Mouse (Mus musculus) forebrain, postnatal 0 days (tissue): ENCODE measurements around the gene Lrrc15. TPM values are rescaled to one million over a fixed set of nuclear protein-coding genes. Genes with fewer than 3 reads are reported as not detected.

Source experiments
- ATAC-seq: fragments of 200-750 bp; cut with Nextera tagmentation; 2 replicates; pipeline ENCODE4 v1.8.0; 2017; ENCODE audit warnings: mild to moderate bottlenecking, moderate library complexity
- DNase-seq: peaks from one replicate; pipeline ENCODE4 v3.0.0-alpha.2; 2015
- H3K27ac ChIP-seq: fragments of 300-500 bp; sonication (generic); 2 replicates; pipeline ENCODE4 v1.5.1; 2014; ENCODE audit warnings: low read depth, mild to moderate bottlenecking, antibody characterized with exemption, low read length, moderate library complexity, mixed read lengths
- H3K27me3 ChIP-seq: fragments of 300-500 bp; sonication (generic); 2 replicates; pipeline ENCODE4 v1.6.1; 2014; ENCODE audit warnings: mild to moderate bottlenecking, low read length, mixed read lengths; ENCODE audit not compliant: insufficient read depth
- H3K36me3 ChIP-seq: fragments of 300-500 bp; sonication (generic); 2 replicates; pipeline ENCODE4 v1.6.1; 2014; ENCODE audit warnings: mild to moderate bottlenecking, moderate library complexity; ENCODE audit not compliant: insufficient read depth
- H3K4me1 ChIP-seq: fragments of 300-500 bp; sonication (generic); 2 replicates; pipeline ENCODE4 v1.6.1; 2014; ENCODE audit warnings: antibody characterized with exemption; ENCODE audit not compliant: insufficient read depth
- H3K4me2 ChIP-seq: fragments of 300-500 bp; sonication (generic); 2 replicates; pipeline ENCODE4 v1.6.1; 2014; ENCODE audit warnings: low read depth, mild to moderate bottlenecking, moderate library complexity
- H3K4me3 ChIP-seq: fragments of 300-500 bp; sonication (generic); 2 replicates; pipeline ENCODE4 v1.5.1; 2014; ENCODE audit warnings: low read depth, low read length, mixed read lengths
- H3K9ac ChIP-seq: fragments of 300-500 bp; sonication (generic); 2 replicates; pipeline ENCODE4 v1.6.1; 2014; ENCODE audit warnings: mild to moderate bottlenecking
- H3K9me3 ChIP-seq: fragments of 300-500 bp; sonication (generic); 2 replicates; pipeline ENCODE4 v1.6.1; 2016; ENCODE audit warnings: low read length
- CTCF ChIP-seq: sonication (generic); IDR thresholded peaks from 2 replicates; pipeline ENCODE4 v1.5.1; 2016; ENCODE audit warnings: antibody characterized with exemption, control low read depth, low read depth
- WGBS: fragments of 180-500 bp; shearing (Covaris S2); extraction: QIAGEN DNeasy Blood & Tissue Kit; methylation state at CpG from one replicate; pipeline ENCODE4 v1.1.7; 2014; 5-methylcytosine and 5-hydroxymethylcytosine counted together
- polyA plus RNA-seq: library from polyadenylated mRNA; unstranded; fragments of >200 nt; fragmentation: Nextera tagmentation; extraction: Ambion mirVana; gene quantifications from 2 replicates; pipeline ENCODE4 v1.2.1, GENCODE M21; 2015
- total RNA-seq: library from RNA; depleted of rRNA; stranded (reverse); fragments of >200 nt; gene quantifications from 2 replicates; pipeline ENCODE4 v1.2.3, GENCODE M21; 2014

Lrrc15 gene
- total and polyA plus RNA-seq, 2 experiments from 2014 or later = 0.12 to 0.48 TPM

GRCm38 (mm10) chr16:30257718-30258117 lies 25.3 kb downstream of the Lrrc15 start:
- Histone ChIP-seq H3K9ac (no peak overlapping the region), H3K27ac (no peak overlapping the region), H3K4me1 (no peaks in the 10 kb centered on the region), H3K4me3 (no peak overlapping the region), H3K27me3 (no peaks in the 10 kb centered on the region), H3K36me3 (no peaks in the 10 kb centered on the region), H3K9me3 (no peaks in the 10 kb centered on the region), H3K4me2 (no peak overlapping the region)
- ATAC-seq = no peak
- TF ChIP-seq CTCF = no peak
- DNase-seq = no peak
- WGBS = 82% methylated on average over 9 of the region's 9 CpGs

GRCm38 (mm10) chr16:30255061-30255460 lies 28.0 kb downstream of the Lrrc15 start:
- 65% methylated on average over 7 of the region's 7 CpGs for WGBS
- ATAC-seq (no peak), DNase-seq (no peak)
- H3K27me3 ChIP-seq = no peaks in the 10 kb centered on the region; the same call in 1 of the 2 replicates
- H3K4me2 ChIP-seq = no peak overlapping the region
- TF ChIP-seq CTCF = no peak
- 0 out of 2 replicates have a peak, but pooled peaks cover 6% of the 10 kb centered on the region for H3K4me1 ChIP-seq
- no peak overlapping the region for H3K4me3 ChIP-seq
- no peak overlapping the region for H3K27ac ChIP-seq
- H3K36me3 ChIP-seq = no peaks in the 10 kb centered on the region
- no peak overlapping the region for H3K9ac ChIP-seq
- H3K9me3 ChIP-seq = no peaks in the 10 kb centered on the region

GRCm38 (mm10) chr16:30253900-30254299 lies 29.2 kb downstream of the Lrrc15 start:
- Histone ChIP-seq H3K4me3 (no peak overlapping the region), H3K27ac (no peak overlapping the region), H3K4me2 (no peak overlapping the region), H3K9ac (no peak overlapping the region), H3K36me3 (no peaks in the 10 kb centered on the region), H3K4me1 (0 out of 2 replicates have a peak, but pooled peaks cover 6% of the 10 kb centered on the region), H3K9me3 (no peaks in the 10 kb centered on the region), H3K27me3 (no peaks in the 10 kb centered on the region; the same call in 1 of the 2 replicates)
- WGBS = 79% methylated on average over 9 of the region's 9 CpGs
- ATAC-seq (no peak), DNase-seq (no peak)
- no peak for TF ChIP-seq CTCF

- H3K4me3 ChIP-seq = no peak overlapping the region
- 82% methylated on average over 4 of the region's 4 CpGs for WGBS
- H3K27ac ChIP-seq = no peak overlapping the region
- H3K4me1 ChIP-seq = 0 out of 2 replicates have a peak, but pooled peaks cover 6% of the 10 kb centered on the region
- H3K36me3 ChIP-seq = no peaks in the 10 kb centered on the region
- H3K9ac ChIP-seq = no peak overlapping the region
- no peaks in the 10 kb centered on the region; the same call in 1 of the 2 replicates for H3K27me3 ChIP-seq
- no peak for ATAC-seq
- no peak overlapping the region for H3K4me2 ChIP-seq
- DNase-seq = no peak
- no peak for TF ChIP-seq CTCF
- H3K9me3 ChIP-seq = no peaks in the 10 kb centered on the region
Measured at GRCm38 (mm10) chr16:30253374-30253773, 29.7 kb downstream of the Lrrc15 start.

GRCm38 (mm10) chr16:30252003-30252418 lies 31.0 kb downstream of the Lrrc15 start:
- peak overlapping the region; percentile 39 for H3K4me2 ChIP-seq
- ATAC-seq (peak; percentile 71), DNase-seq (peak; percentile 81)
- no peak overlapping the region for H3K9ac ChIP-seq
- H3K4me1 ChIP-seq = 0 out of 2 replicates have a peak, but pooled peaks cover 6% of the 10 kb centered on the region
- H3K27me3 ChIP-seq = no peaks in the 10 kb centered on the region; the same call in 1 of the 2 replicates
- H3K36me3 ChIP-seq = no peaks in the 10 kb centered on the region
- H3K27ac ChIP-seq = no peak overlapping the region
- peak; percentile 98 for TF ChIP-seq CTCF
- 0 out of 2 replicates have a peak overlapping the region, but pooled peaks have one; percentile 12 for H3K4me3 ChIP-seq
- H3K9me3 ChIP-seq = no peaks in the 10 kb centered on the region
- WGBS = 2% methylated on average over 21 of the region's 21 CpGs

GRCm38 (mm10) chr16:30244037-30244700 lies 38.9 kb downstream of the Lrrc15 start:
- no peak for DNase-seq
- TF ChIP-seq CTCF = no peak
- Histone ChIP-seq H3K36me3 (no peaks in the 10 kb centered on the region), H3K27me3 (no peaks in the 10 kb centered on the region), H3K9ac (no peak overlapping the region), H3K27ac (no peak overlapping the region), H3K4me1 (no peaks in the 10 kb centered on the region), H3K4me2 (no peak overlapping the region), H3K4me3 (no peak overlapping the region), H3K9me3 (no peaks in the 10 kb centered on the region)
- 88% methylated on average over 12 of the region's 12 CpGs for WGBS
- no peak for ATAC-seq

- Histone ChIP-seq H3K36me3 (no peaks in the 10 kb centered on the region), H3K9ac (no peak overlapping the region), H3K27ac (no peak overlapping the region), H3K9me3 (no peaks in the 10 kb centered on the region), H3K4me3 (no peak overlapping the region), H3K27me3 (no peaks in the 10 kb centered on the region), H3K4me1 (no peaks in the 10 kb centered on the region; the same call in 1 of the 2 replicates), H3K4me2 (no peak overlapping the region)
- DNase-seq = no peak
- TF ChIP-seq CTCF = no peak
- WGBS = 39% methylated on average over 2 of the region's 2 CpGs
- no peak for ATAC-seq
Measured at GRCm38 (mm10) chr16:30241623-30242022, 41.4 kb downstream of the Lrrc15 start.
